11 mouse cellular contexts compared by ENCODE assay signal in the genomic region with DNA sequence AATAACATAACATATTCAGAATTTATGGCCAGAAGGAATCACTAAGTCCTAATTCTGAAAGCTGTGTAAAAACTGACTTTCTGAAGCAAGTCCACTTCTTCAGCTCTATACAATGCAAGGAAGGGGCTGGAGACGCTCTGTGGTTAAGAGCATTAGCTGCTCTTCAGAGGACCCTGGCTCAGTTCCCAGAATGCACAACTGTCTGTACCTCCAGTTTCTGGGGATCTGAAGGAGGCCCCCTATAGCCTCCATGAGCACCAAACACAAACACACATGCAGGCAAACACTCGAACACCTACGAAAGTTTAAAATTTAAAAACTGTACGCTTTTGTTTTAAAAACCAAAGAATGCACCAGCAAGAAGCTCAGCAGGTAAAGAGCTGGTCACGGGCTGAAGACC. TPM values are rescaled to one million over a fixed set of nuclear protein-coding genes. Genes with fewer than 3 reads are reported as not detected.
DNase-seq lines count a peak whose midpoint lies in the region; ATAC-seq lines count a peak whose summit lies in the region.
"Had no signal": no experiment of that assay in that cellular context is flagged by ENCODE, and none has a peak within 500 bp of the region (broad histone marks: within the 10 kb centered on the region; RNA-seq: fewer than 3 reads in every experiment).

No protein-coding gene starts in this region.

- H3K4me3 ChIP-seq in heart, embryonic 16.5 days (ENCODE audit: low read length) = no peak overlapping the region
- H3K4me3 ChIP-seq in heart, embryonic 10.5 days = no peak overlapping the region
- no peak overlapping the region for H3K4me3 ChIP-seq in midbrain, embryonic 14.5 days (replicated peaks; ENCODE audit: low read depth, low read length)
- no peak overlapping the region for H3K4me3 ChIP-seq in midbrain, embryonic 13.5 days (replicated peaks)
- H3K4me3 ChIP-seq in intestine, embryonic 16.5 days (ENCODE audit: low read length) = no peak overlapping the region
- H3K4me3 ChIP-seq in stomach, embryonic 16.5 days (replicated peaks; ENCODE audit: low read length) = no peak overlapping the region
- H3K4me3 ChIP-seq: layer of hippocampus, adult 2 months; neural tube, embryonic 13.5 days had no signal

- DNase-seq in heart, embryonic 10.5 days (ENCODE audit: low spot score) = no peak
- peak; percentile 51 for DNase-seq in midbrain, embryonic 14.5 days
- DNase-seq in urinary bladder, adult 2 months (ENCODE audit: low spot score) = no peak
- DNase-seq: thymus, postnatal 4 days had no signal

- WGBS in heart, embryonic 16.5 days = 46% methylated on average over 5 of the region's 5 CpGs
- WGBS in heart, embryonic 10.5 days = 77% methylated on average over 5 of the region's 5 CpGs
- 67% methylated on average over 5 of the region's 5 CpGs for WGBS in midbrain, embryonic 14.5 days
- WGBS in midbrain, embryonic 13.5 days = 76% methylated on average over 5 of the region's 5 CpGs
- 66% methylated on average over 5 of the region's 5 CpGs for WGBS in intestine, embryonic 16.5 days
- WGBS in stomach, embryonic 16.5 days = 56% methylated on average over 5 of the region's 5 CpGs

- no peak overlapping the region for H3K4me2 ChIP-seq in heart, embryonic 16.5 days (ENCODE audit: low read depth, low read length)
- no peak overlapping the region for H3K4me2 ChIP-seq in midbrain, embryonic 14.5 days (ENCODE audit: low read length)
- no peak overlapping the region for H3K4me2 ChIP-seq in midbrain, embryonic 13.5 days (replicated peaks)
- H3K4me2 ChIP-seq in intestine, embryonic 16.5 days (ENCODE audit: low read depth, low read length) = 0 out of 2 replicates have a peak overlapping the region, but pooled peaks have one; percentile 13
- H3K4me2 ChIP-seq in stomach, embryonic 16.5 days (ENCODE audit: low read depth, low read length) = no peak overlapping the region
- H3K4me2 ChIP-seq: neural tube, embryonic 13.5 days had no signal

- H3K9ac ChIP-seq in heart, embryonic 16.5 days (ENCODE audit: low read length) = no peak overlapping the region
- no peak overlapping the region for H3K9ac ChIP-seq in midbrain, embryonic 14.5 days (replicated peaks; ENCODE audit: low read length)
- H3K9ac ChIP-seq in midbrain, embryonic 13.5 days (replicated peaks) = no peak overlapping the region
- no peak overlapping the region for H3K9ac ChIP-seq in intestine, embryonic 16.5 days (ENCODE audit: low read depth, low read length)
- H3K9ac ChIP-seq in stomach, embryonic 16.5 days (ENCODE audit: low read length) = no peak overlapping the region
- H3K9ac ChIP-seq: neural tube, embryonic 13.5 days had no signal

- peaks cover 13% of the 10 kb centered on the region for H3K36me3 ChIP-seq in heart, embryonic 16.5 days (ENCODE audit: control insufficient read depth, insufficient read depth)
- peaks cover 32% of the 10 kb centered on the region for H3K36me3 ChIP-seq in heart, embryonic 10.5 days
- peaks cover 17% of the 10 kb centered on the region for H3K36me3 ChIP-seq in midbrain, embryonic 14.5 days (ENCODE audit: control insufficient read depth, insufficient read depth, low read length)
- peaks cover 5% of the 10 kb centered on the region; the same call in 1 of the 2 replicates for H3K36me3 ChIP-seq in midbrain, embryonic 13.5 days
- H3K36me3 ChIP-seq in intestine, embryonic 16.5 days (ENCODE audit: control insufficient read depth, insufficient read depth, low read length) = 0 out of 2 replicates have a peak, but pooled peaks cover 2% of the 10 kb centered on the region
- 0 out of 2 replicates have a peak, but pooled peaks cover 5% of the 10 kb centered on the region for H3K36me3 ChIP-seq in stomach, embryonic 16.5 days (ENCODE audit: control insufficient read depth, insufficient read depth, low read length)

- H3K9me3 ChIP-seq in heart, embryonic 16.5 days (replicated peaks; ENCODE audit: control insufficient read depth, low read length) = no peaks in the 10 kb centered on the region
- H3K9me3 ChIP-seq in heart, embryonic 10.5 days = no peaks in the 10 kb centered on the region
- no peaks in the 10 kb centered on the region for H3K9me3 ChIP-seq in midbrain, embryonic 14.5 days (ENCODE audit: control insufficient read depth, low read length)
- no peaks in the 10 kb centered on the region for H3K9me3 ChIP-seq in midbrain, embryonic 13.5 days
- no peaks in the 10 kb centered on the region for H3K9me3 ChIP-seq in intestine, embryonic 16.5 days (ENCODE audit: control insufficient read depth, low read length)
- no peaks in the 10 kb centered on the region for H3K9me3 ChIP-seq in stomach, embryonic 16.5 days (replicated peaks; ENCODE audit: control insufficient read depth, low read length)
- H3K9me3 ChIP-seq: neural tube, embryonic 13.5 days had no signal

- H3K27ac ChIP-seq in heart, embryonic 16.5 days (ENCODE audit: low read length) = peak overlapping the region; percentile 79
- no peak overlapping the region; the same call in 1 of the 2 replicates for H3K27ac ChIP-seq in heart, embryonic 10.5 days
- H3K27ac ChIP-seq in midbrain, embryonic 14.5 days (replicated peaks; ENCODE audit: low read depth, low read length) = no peak overlapping the region
- H3K27ac ChIP-seq in midbrain, embryonic 13.5 days = no peak overlapping the region
- peak overlapping the region; percentile 56 for H3K27ac ChIP-seq in intestine, embryonic 16.5 days (ENCODE audit: low read length)
- H3K27ac ChIP-seq in stomach, embryonic 16.5 days (ENCODE audit: low read length) = peak overlapping the region; percentile 11; the same call in 1 of the 2 replicates
- H3K27ac ChIP-seq: layer of hippocampus, adult 2 months had no signal

- H3K4me1 ChIP-seq in heart, embryonic 16.5 days (ENCODE audit: control insufficient read depth, insufficient read depth, low read length) = peaks cover 70% of the 10 kb centered on the region
- peaks cover 78% of the 10 kb centered on the region for H3K4me1 ChIP-seq in heart, embryonic 10.5 days
- 0 out of 2 replicates have a peak, but pooled peaks cover 6% of the 10 kb centered on the region for H3K4me1 ChIP-seq in midbrain, embryonic 14.5 days (ENCODE audit: control insufficient read depth, insufficient read depth, low read length)
- H3K4me1 ChIP-seq in midbrain, embryonic 13.5 days (replicated peaks) = peaks cover 51% of the 10 kb centered on the region
- peaks cover 42% of the 10 kb centered on the region for H3K4me1 ChIP-seq in intestine, embryonic 16.5 days (ENCODE audit: control insufficient read depth, insufficient read depth, low read length)
- peaks cover 39% of the 10 kb centered on the region for H3K4me1 ChIP-seq in stomach, embryonic 16.5 days (ENCODE audit: control insufficient read depth, insufficient read depth, low read length)

- no peaks in the 10 kb centered on the region for H3K27me3 ChIP-seq in heart, embryonic 16.5 days (ENCODE audit: control insufficient read depth, insufficient read depth, low read length)
- H3K27me3 ChIP-seq in heart, embryonic 10.5 days (ENCODE audit: insufficient read depth, poor library complexity, severe bottlenecking) = no peaks in the 10 kb centered on the region
- H3K27me3 ChIP-seq in midbrain, embryonic 14.5 days (ENCODE audit: control insufficient read depth, insufficient read depth, low read length) = no peaks in the 10 kb centered on the region
- no peaks in the 10 kb centered on the region for H3K27me3 ChIP-seq in midbrain, embryonic 13.5 days
- no peaks in the 10 kb centered on the region for H3K27me3 ChIP-seq in intestine, embryonic 16.5 days (replicated peaks; ENCODE audit: control insufficient read depth, insufficient read depth, low read length)
- H3K27me3 ChIP-seq in stomach, embryonic 16.5 days (ENCODE audit: control insufficient read depth, insufficient read depth, low read length) = no peaks in the 10 kb centered on the region
- H3K27me3 ChIP-seq: neural tube, embryonic 13.5 days had no signal

- no peak for ATAC-seq in heart, embryonic 16.5 days (replicated peaks; ENCODE audit: extremely low read depth, insufficient read depth, low FRiP score)
- no peak for ATAC-seq in midbrain, embryonic 14.5 days (ENCODE audit: low FRiP score, low TSS enrichment)
- ATAC-seq in midbrain, embryonic 13.5 days = no peak
- no peak for ATAC-seq in intestine, embryonic 16.5 days
- ATAC-seq in stomach, embryonic 16.5 days (ENCODE audit: insufficient read depth, low FRiP score) = no peak
- ATAC-seq in monocyte, adult 5-6 weeks (replicated peaks; ENCODE audit: insufficient number of reproducible peaks, low FRiP score, low TSS enrichment, poor library complexity, severe bottlenecking) = no peak

RNA-seq across cellular contexts. Expression of a gene that starts 31.5 kb away (rescaled TPM):
- polyA plus RNA-seq in heart, embryonic 16.5 days (2015; fragmentation: Nextera tagmentation; extraction: Ambion mirVana) = 289 and 296 TPM in 2 replicates
- polyA plus RNA-seq in heart, embryonic 10.5 days (2016; fragmentation: Nextera tagmentation; extraction: Ambion mirVana) = 263 and 343 TPM in 2 replicates
- polyA plus RNA-seq in midbrain, embryonic 14.5 days (2014; fragmentation: Nextera tagmentation; extraction: Ambion mirVana) = 34.9 and 61.9 TPM in 2 replicates
- polyA plus RNA-seq in midbrain, embryonic 13.5 days (2015; fragmentation: Nextera tagmentation; extraction: Ambion mirVana) = 95.1 and 108 TPM in 2 replicates
- 107 and 109 TPM in 2 replicates for polyA plus RNA-seq in intestine, embryonic 16.5 days (2015; fragmentation: Nextera tagmentation; extraction: Ambion mirVana)
- polyA plus RNA-seq in stomach, embryonic 16.5 days (2015; fragmentation: Nextera tagmentation; extraction: Ambion mirVana) = 136 and 141 TPM in 2 replicates
- total RNA-seq in monocyte, adult 5-6 weeks (2017) = 39.4 to 61.3 TPM (median 41.0 TPM) in 3 replicates
- polyA plus RNA-seq in urinary bladder, adult 2 months (2012; rRNA removed) = 151 and 185 TPM in 2 replicates

Comparison
In these comparisons a context has a peak if more than half of its experiments do, and no peak if none do; other contexts are left out.
1. H3K27ac ChIP-seq: peak in heart, embryonic 16.5 days (single experiment), intestine, embryonic 16.5 days (single experiment) and stomach, embryonic 16.5 days (single experiment); none in heart, embryonic 10.5 days (single experiment), midbrain, embryonic 14.5 days (single experiment) and midbrain, embryonic 13.5 days (single experiment).